Mouse (Mus musculus) embryonic fibroblast, embryonic 13.5 days (primary cell): ENCODE data around the gene Tmem161a.
A peak's percentile ranks its signal among the peaks of the same experiment; 100 is the strongest.

Experiments used
- CTCF ChIP-seq: IDR thresholded peaks from 2 replicates; pipeline ENCODE4 v1.5.1; 2011; ENCODE audit warnings: mild to moderate bottlenecking, control low read depth, low read length, moderate library complexity, borderline replicate concordance; ENCODE audit not compliant: insufficient read depth
- POLR2A ChIP-seq: IDR thresholded peaks from 2 replicates; pipeline ENCODE4 v1.6.1; 2011; ENCODE audit warnings: low read depth, mild to moderate bottlenecking, control low read depth, low read length, moderate library complexity

DNA sequence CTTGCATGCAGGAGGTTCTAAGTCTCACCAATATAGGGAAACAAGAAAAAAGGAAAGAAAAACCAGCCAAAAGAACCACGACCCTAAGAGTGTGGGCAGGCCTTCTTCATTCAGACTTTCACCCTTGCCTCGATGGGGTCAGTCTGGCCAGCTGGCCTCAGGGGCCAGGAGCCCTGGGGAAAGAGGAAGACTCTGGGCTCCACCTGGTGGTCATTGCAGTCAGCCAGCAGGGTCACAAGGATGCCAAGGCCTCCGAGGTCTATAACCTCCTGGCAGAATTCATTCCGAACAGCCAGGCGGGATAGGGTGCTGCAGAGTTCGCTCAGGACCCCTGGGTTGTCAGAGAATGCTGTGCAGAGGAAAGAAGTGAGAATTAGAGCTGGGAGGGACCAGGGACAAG lies 51.2 kb downstream of the Tmem161a start:
- no peak for TF ChIP-seq POLR2A
- peak; percentile 55 for TF ChIP-seq CTCF
